ENCODE assay signal across 19 mouse cellular contexts in the genomic region with DNA sequence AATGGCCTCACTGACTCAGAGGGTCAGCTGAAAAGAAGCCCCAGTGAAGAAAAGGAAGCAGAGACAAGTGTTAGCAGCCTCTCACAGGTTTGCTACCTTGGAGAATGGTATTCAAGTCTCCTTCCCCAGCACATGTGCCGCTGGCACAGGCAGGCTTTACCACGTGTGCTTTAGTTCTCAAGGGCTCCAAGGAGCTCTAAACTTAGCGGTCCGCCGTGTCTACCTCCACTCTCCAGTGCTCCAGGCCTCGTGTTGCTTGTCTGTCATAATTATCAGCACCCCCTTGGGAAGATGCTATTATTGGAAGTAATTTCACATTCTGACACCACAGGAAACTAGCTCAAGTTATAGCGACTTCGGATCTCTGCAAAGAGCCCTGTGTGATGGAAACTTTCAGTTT.
DNase-seq lines count a peak whose midpoint lies in the region; ATAC-seq and TF ChIP-seq lines count a peak whose summit lies in the region.
"Had no signal": no experiment of that assay in that cellular context is flagged by ENCODE, and none has a peak within 500 bp of the region (broad histone marks: within the 10 kb centered on the region; RNA-seq: fewer than 3 reads in every experiment).

No protein-coding gene starts in this region.

- no peak for TF ChIP-seq EP300 in heart, postnatal 0 days (IDR thresholded peaks at IDR 0.05; ENCODE audit: low read depth)

- H3K4me2 ChIP-seq in heart, embryonic 15.5 days: 0 out of 2 replicates have a peak overlapping the region, but pooled peaks have one; percentile 0
- no peak overlapping the region for H3K4me2 ChIP-seq in heart, embryonic 11.5 days
- no peak overlapping the region for H3K4me2 ChIP-seq in neural tube, embryonic 13.5 days
- H3K4me2 ChIP-seq in heart, postnatal 0 days (ENCODE audit: low read depth, low read length): no peak overlapping the region
- no peak overlapping the region for H3K4me2 ChIP-seq in neural tube, embryonic 15.5 days
- H3K4me2 ChIP-seq: hindbrain, embryonic 15.5 days had no signal

- H3K9me3 ChIP-seq in heart, embryonic 15.5 days (replicated peaks): no peaks in the 10 kb centered on the region
- no peaks in the 10 kb centered on the region for H3K9me3 ChIP-seq in heart, embryonic 11.5 days (replicated peaks; ENCODE audit: control insufficient read depth, low read length)
- H3K9me3 ChIP-seq in neural tube, embryonic 13.5 days: no peaks in the 10 kb centered on the region
- no peaks in the 10 kb centered on the region for H3K9me3 ChIP-seq in heart, postnatal 0 days (replicated peaks; ENCODE audit: control insufficient read depth, low read length)
- H3K9me3 ChIP-seq in neural tube, embryonic 15.5 days (replicated peaks): no peaks in the 10 kb centered on the region
- H3K9me3 ChIP-seq: hindbrain, embryonic 15.5 days had no signal

- H3K27me3 ChIP-seq in heart, embryonic 15.5 days: no peaks in the 10 kb centered on the region
- no peaks in the 10 kb centered on the region for H3K27me3 ChIP-seq in heart, embryonic 11.5 days (ENCODE audit: control insufficient read depth, insufficient read depth, low read length)
- no peaks in the 10 kb centered on the region for H3K27me3 ChIP-seq in neural tube, embryonic 13.5 days
- H3K27me3 ChIP-seq in heart, postnatal 0 days (ENCODE audit: control insufficient read depth, insufficient read depth, low read length): no peaks in the 10 kb centered on the region
- H3K27me3 ChIP-seq in neural tube, embryonic 15.5 days (replicated peaks): no peaks in the 10 kb centered on the region
- H3K27me3 ChIP-seq: hindbrain, embryonic 15.5 days; megakaryocyte, embryonic 14.5 days had no signal

- WGBS in heart, embryonic 15.5 days: 32% methylated on average over 8 of the region's 8 CpGs
- WGBS in heart, embryonic 11.5 days (ENCODE audit: insufficient replicate concordance): 30% methylated on average over 8 of the region's 8 CpGs
- WGBS in neural tube, embryonic 13.5 days: 51% methylated on average over 8 of the region's 8 CpGs
- WGBS in heart, postnatal 0 days: 17% methylated on average over 8 of the region's 8 CpGs
- WGBS in neural tube, embryonic 15.5 days: 30% methylated on average over 8 of the region's 8 CpGs

- peaks cover 12% of the 10 kb centered on the region for H3K4me1 ChIP-seq in heart, embryonic 15.5 days (replicated peaks)
- H3K4me1 ChIP-seq in heart, embryonic 11.5 days (ENCODE audit: control insufficient read depth, insufficient read depth, low read length): no peaks in the 10 kb centered on the region; the same call in 1 of the 2 replicates
- peaks cover 30% of the 10 kb centered on the region for H3K4me1 ChIP-seq in neural tube, embryonic 13.5 days (replicated peaks)
- H3K4me1 ChIP-seq in heart, postnatal 0 days (ENCODE audit: control insufficient read depth, insufficient read depth): peaks cover 12% of the 10 kb centered on the region
- H3K4me1 ChIP-seq in neural tube, embryonic 15.5 days: peaks cover 17% of the 10 kb centered on the region
- H3K4me1 ChIP-seq: megakaryocyte, embryonic 14.5 days had no signal

- no peak for TF ChIP-seq CTCF in heart, postnatal 0 days (IDR thresholded peaks at IDR 0.05; ENCODE audit: low read depth)

- H3K27ac ChIP-seq in heart, embryonic 15.5 days: no peak overlapping the region
- H3K27ac ChIP-seq in heart, embryonic 11.5 days (ENCODE audit: low read depth, low read length): no peak overlapping the region; the same call in 1 of the 2 replicates
- no peak overlapping the region for H3K27ac ChIP-seq in neural tube, embryonic 13.5 days (replicated peaks)
- no peak overlapping the region for H3K27ac ChIP-seq in heart, postnatal 0 days (ENCODE audit: low read depth)
- no peak overlapping the region for H3K27ac ChIP-seq in neural tube, embryonic 15.5 days (replicated peaks)
- H3K27ac ChIP-seq: hindbrain, embryonic 15.5 days; liver, embryonic 14.5 days had no signal

- H3K9ac ChIP-seq in heart, embryonic 15.5 days: no peak overlapping the region
- no peak overlapping the region for H3K9ac ChIP-seq in heart, embryonic 11.5 days (ENCODE audit: low read depth, low read length)
- no peak overlapping the region for H3K9ac ChIP-seq in neural tube, embryonic 13.5 days
- H3K9ac ChIP-seq in heart, postnatal 0 days (replicated peaks; ENCODE audit: low read depth, low read length): no peak overlapping the region
- no peak overlapping the region for H3K9ac ChIP-seq in neural tube, embryonic 15.5 days (replicated peaks)
- H3K9ac ChIP-seq: hindbrain, embryonic 15.5 days; liver, embryonic 14.5 days had no signal

- ATAC-seq in heart, embryonic 15.5 days (replicated peaks; ENCODE audit: insufficient number of reproducible peaks, insufficient read depth, low FRiP score, low read depth): peak; percentile 66
- ATAC-seq in heart, embryonic 11.5 days (replicated peaks; ENCODE audit: insufficient number of reproducible peaks, low FRiP score, low TSS enrichment): no peak
- peak; percentile 40; the same call in 1 of the 2 replicates for ATAC-seq in neural tube, embryonic 13.5 days (ENCODE audit: low read depth)
- peak; percentile 24; the same call in 1 of the 2 replicates for ATAC-seq in heart, postnatal 0 days (ENCODE audit: insufficient read depth, low read depth)
- ATAC-seq in neural tube, embryonic 15.5 days (ENCODE audit: low FRiP score): peak; percentile 35; the same call in 1 of the 2 replicates
- ATAC-seq: CD4-positive, CD25-positive, alpha-beta regulatory T cell, adult 4 months; lung, postnatal 0 days had no signal

- no peak for DNase-seq in neural tube, embryonic 10.5 days (ENCODE audit: extremely low spot score, low spot score)
- no peak for DNase-seq in heart, postnatal 0 days (ENCODE audit: low spot score)
- no peak for DNase-seq in cerebellum, adult 11-12 months
- DNase-seq in right cerebral cortex, adult 2 months (ENCODE audit: low spot score in 2 of 2): no peak
- DNase-seq: adrenal gland, adult 8-10 months; cerebellum, postnatal 14 days; gastrocnemius, postnatal 10 days; kidney, adult 2 months; kidney, postnatal 25 days; thymus, postnatal 4 days had no signal

- no peak overlapping the region for H3K4me3 ChIP-seq in heart, embryonic 15.5 days
- no peak overlapping the region for H3K4me3 ChIP-seq in heart, embryonic 11.5 days (ENCODE audit: low read depth, low read length)
- no peak overlapping the region for H3K4me3 ChIP-seq in neural tube, embryonic 13.5 days
- no peak overlapping the region for H3K4me3 ChIP-seq in heart, postnatal 0 days (ENCODE audit: low read depth, low read length)
- H3K4me3 ChIP-seq in neural tube, embryonic 15.5 days (replicated peaks): no peak overlapping the region
- H3K4me3 ChIP-seq: hindbrain, embryonic 15.5 days; megakaryocyte, embryonic 14.5 days had no signal

- H3K36me3 ChIP-seq in heart, embryonic 15.5 days: no peaks in the 10 kb centered on the region
- H3K36me3 ChIP-seq in heart, embryonic 11.5 days (ENCODE audit: control insufficient read depth, insufficient read depth, low read length): no peaks in the 10 kb centered on the region
- H3K36me3 ChIP-seq in neural tube, embryonic 13.5 days: no peaks in the 10 kb centered on the region
- no peaks in the 10 kb centered on the region for H3K36me3 ChIP-seq in heart, postnatal 0 days (replicated peaks; ENCODE audit: control insufficient read depth, insufficient read depth, low read length)
- no peaks in the 10 kb centered on the region for H3K36me3 ChIP-seq in neural tube, embryonic 15.5 days
- H3K36me3 ChIP-seq: hindbrain, embryonic 15.5 days had no signal
